Mouse (Mus musculus): ENCODE measurements around the gene Serinc5.

The Serinc5 gene

DNA sequence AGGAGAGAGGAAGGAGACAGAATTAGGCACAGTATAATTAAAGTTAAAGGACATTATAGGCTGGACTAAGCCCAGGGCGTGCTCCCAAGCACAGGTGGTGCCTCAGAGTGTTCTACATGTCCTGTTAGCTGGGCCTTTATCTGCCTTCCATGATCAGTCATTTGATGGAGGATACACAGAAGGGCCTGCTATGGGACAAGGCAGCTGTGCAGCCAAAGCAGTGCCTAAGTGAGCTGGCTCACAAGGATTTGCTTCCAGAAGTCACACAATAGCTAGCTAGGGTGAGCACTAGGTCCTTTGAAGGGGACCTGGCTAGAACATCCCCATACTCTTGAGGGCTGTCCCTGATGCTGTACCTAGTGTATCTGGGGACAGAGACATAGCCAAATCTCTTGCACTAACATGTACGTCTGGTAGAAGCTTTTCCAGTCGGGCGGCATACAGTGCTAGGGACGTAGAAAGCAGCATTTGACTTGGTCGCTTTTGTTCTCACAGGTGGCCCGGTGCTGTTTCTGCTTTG lies 94.2 kb downstream of the Serinc5 start:
- no peak for DNase-seq

DNA sequence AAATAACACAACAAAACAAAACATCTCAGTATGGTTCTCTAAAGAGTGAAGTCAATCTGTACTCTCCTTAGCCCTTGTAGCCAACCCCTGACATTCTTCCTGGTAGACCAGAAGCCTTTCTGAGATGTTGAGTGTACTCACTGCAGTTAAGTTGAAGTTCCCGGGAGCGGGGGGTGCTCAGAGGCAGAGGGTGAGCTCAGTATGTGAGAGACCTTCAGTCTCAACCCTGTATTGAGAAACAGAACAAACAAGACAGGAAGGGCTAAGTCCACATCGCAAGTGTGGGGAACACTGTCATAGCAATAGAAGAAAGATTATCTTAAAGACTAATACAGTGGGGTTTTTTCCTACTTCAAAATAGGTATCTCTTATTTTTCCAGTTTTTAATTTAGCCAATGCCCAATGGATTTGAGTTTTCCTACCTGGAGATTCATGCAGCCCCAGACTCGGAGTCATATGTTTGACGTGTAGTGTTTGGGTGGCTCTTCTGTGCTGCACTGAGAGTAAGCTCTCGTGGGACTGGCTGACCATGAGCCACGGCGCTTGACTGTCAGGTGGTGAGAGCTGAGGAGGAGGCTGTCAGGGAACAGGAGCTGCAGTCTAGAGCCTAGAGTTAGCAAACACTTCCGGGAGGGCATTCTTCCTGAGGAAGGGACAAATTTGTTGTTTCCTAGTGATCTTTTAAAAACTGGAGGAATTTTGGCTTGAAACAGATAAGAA lies 95.6 kb downstream of the Serinc5 start:
- DNase-seq: no peak

DNA sequence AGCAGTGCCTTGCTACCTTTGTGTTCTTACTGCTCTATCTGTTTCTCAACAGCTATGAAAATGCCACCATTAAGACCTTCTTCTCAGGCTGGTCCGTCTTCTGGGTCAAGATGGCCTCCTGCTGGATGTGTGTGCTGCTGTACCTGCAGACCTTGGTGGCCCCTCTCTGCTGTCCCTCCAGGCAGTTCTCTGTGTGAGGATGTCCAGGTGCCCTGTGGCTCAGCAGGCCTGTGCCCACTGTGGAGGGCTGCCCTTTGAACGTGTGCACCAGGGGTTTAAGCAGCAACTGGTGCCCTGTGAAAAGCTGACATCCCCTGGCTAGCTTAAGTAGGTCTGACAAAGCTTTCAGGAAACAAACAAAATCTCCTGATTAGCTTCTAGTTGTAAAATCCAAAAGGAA lies 97.0 kb downstream of the Serinc5 start:
- no peak for DNase-seq

DNA sequence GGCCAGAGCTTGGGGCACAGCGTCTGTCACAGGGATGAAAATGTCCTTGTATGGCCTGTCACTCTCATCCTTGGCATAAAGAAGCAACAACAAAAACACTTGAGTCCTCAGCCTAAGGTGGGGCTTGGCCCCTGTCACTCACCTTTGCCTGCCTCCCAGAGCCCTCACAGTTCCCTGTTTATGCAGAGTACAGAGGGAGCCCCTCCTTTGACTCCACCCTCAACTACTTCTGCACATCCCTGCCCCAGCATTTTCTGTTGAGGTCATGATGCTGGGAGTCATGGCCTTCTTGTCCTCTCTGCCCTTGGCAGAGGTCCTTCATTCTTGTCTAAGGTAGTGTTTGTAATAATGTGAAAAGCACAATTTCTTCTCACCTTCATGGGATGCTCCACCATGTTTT lies 97.6 kb downstream of the Serinc5 start:
- no peak for DNase-seq

DNA sequence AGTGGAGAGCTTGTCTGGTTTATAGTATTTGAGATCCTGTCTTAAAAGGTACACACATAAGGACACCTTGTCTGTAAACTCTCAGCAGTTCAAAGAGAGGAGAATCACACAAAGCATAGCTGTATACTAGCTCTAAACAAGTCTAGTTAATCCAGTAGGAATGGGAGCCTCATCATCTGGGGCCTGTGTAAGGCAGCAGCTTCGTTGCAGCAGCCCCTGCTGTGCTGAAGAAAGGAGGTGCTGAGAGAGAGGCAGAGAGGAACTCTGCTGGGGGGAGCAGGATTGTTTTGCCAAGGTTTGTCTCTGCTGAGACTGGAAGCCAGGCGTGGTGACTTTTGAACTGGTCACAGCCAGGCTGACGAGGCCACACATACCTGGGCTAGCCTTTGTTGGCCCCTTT lies 98.6 kb downstream of the Serinc5 start:
- DNase-seq: no peak

DNA sequence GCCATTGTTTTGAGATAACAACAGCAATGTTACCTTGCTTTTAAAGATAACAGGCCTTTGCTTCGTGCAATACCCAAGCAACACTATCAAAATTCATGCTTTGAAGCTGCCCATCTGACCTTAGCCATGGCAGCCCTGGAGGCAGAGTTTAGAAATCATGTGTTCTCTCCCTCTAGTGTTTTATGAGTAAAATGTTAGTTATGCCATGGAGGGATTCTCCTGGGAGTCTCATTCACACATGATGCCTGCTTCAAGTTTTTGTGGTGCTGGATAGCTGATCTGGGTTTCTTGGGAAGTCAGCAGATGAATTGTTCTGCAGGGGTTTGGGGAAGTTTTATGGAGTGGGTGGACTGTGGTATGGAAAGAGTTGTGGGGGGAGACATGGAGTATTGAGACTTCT lies 99.5 kb downstream of the Serinc5 start:
- DNase-seq: no peak

DNA sequence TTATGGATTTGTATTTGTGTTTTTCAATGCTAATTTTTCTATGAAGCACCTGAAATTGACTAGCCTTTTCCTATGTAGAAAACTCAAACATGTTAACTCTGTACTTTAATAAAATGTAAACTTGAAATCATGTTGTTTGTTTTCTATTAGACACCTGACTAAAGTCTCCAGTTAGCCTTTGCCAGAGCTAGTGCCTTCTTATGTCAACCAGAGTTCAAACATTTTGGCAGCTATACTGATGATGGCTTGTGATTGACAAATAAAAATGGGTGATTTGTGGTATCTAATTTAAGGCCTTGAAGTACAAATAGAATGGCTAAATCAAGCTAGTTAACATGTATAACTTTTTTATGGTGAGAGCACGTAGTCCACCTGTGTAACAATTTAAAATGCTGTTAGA lies 100.9 kb downstream of the Serinc5 start:
- DNase-seq: no peak

DNA sequence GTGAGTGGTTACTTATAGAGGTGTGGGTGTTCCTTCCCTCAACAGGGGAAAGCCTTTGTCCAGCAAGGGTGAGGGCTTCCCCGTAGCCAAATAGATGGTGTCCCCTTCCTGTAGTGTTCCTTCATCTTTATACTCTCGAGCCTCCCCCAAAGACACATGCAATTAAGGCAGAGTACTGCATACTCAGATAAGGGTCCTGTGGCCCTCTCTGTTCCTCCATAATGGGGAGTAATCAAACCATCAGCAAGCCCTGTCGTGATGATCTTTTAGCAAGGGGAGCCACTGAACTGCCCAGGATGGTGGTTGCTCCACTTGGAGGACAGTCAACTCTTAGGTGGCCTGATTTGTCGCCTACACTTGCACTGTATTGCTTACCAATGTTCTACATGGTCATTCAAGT lies 101.7 kb downstream of the Serinc5 start:
- no peak for DNase-seq

DNA sequence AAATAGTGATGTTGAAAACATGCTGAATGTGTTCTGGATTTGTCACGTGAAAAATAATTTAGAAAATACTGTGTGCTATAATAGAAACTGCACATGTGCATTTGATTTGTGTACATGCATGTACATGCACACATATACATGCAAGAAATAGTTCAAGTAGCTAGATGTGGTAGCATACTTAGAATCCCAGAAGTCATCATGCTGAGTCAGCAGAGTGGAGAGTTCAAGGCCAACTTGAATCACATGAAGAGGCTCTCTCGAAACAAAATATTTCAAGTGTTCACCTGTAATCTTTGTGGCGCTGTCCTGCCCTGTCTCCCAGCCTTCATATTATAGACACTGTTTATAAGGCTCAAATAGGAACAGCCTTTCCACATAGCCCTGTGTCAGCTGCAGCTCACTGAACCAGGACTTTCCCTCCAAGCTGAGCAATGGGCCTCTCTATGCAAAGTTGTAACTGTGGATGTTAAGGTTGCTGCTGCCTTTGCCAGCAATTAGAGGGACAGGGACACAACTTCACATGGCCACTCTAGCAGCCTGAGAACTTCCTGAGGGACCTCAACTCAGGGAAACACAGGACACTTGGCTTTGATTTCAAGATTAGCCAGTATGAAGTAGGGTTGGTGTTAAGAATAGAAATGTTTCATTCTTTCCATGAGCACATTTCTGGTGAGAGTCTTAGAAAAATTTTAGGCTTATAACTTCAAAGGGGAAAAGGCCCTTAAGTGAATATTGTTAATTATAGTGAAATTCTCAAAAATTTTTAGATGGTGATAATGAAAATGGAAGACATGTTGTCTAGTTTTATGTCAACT lies 107.2 kb downstream of the Serinc5 start:
- no peak for DNase-seq

DNA sequence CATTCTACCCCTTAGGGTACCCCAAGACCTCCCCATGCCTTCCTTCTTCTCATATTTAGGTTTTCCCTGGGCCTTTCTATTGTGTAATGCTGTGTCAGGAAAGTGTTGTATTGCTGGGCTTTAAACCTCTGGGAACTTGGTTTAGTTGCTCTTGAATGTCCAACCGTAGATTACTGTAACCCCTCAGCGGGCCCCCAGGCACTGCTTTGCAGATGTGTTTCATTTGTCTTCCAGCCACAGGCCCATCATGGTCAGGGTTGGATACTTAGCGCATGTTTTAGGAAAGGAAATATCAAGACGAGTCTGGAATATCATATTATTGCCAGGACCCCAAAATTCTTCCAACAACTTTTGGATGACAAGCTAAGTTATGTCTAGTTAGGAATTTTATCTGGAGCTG lies 110.1 kb downstream of the Serinc5 start:
- DNase-seq: no peak

DNA sequence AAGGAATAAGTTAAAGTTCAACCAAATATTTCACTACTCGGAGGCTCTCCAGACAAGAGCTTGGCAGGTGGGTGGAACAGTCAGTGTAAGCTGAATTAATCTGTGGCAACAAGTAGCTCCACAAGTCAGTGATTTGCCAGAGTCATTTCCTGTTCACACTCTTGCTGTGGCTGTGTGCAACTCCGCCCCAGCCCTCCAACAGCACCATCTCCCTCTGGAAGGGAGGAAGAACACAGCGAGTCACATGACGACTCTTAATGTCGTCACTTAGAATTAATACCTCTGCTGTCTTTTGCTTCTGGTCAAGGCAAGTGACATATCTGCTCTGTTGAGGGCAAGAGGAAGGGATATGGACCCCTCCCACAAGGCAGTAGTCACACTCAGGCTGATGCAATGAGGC lies 111.5 kb downstream of the Serinc5 start:
- DNase-seq: no peak

DNA sequence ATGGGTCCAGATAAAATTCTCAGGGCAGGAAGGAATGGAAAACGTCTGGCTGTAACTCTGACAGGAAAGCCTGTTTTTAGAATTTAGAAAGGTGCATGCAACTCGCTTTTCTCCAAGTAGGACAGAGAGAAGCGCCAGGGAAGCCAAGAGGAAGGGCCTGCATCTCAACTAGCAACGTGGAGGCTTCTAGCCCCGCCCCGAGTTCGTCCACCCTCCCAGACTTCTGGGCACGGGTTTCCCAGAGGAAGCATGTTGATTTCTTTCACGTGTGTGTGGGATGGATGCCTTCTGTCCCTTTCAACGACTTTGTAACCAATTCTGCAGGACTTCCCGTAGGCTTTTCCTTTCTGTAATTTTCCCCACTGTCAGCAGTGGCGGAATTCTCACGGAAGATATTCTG lies 118.9 kb downstream of the Serinc5 start:
- no peak for DNase-seq

DNA sequence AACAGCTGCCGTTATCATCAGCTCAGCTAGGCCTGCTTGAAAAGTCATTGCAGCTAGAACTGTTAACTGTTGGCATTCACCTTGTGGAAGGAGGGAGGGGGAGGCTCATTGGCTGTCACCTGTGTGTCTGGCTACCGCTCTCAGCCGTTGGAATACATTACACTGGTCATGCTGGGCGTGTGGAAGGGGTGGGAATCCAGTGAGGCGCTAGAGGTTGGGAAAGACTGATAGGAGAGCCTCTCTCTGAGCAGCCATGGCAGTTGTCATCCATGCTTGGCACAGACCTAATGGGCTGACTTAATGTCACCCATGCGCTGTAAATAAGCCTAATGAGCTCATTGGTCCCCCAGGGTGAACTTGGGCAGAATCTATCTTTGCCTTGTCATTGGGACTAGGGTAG lies 120.9 kb downstream of the Serinc5 start:
- no peak for DNase-seq

DNA sequence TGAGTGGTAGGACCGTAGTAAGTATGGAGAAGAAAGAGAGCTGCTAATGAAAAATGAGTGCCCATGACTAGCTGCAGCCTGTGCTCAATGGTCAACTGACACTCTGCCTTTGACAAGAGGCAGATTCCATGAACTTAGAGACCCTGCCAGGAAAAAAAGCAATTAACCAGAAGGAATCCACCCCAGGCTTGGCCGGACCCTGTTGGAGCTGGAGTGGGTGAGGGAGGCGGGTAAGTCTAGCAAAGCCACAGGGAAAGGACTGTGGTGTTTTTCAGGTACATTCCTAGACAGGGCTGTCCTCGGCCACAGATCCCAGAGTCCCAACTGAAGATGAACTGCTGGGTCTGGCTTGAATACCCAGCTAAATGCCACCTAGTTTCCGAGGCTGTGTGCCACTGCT lies 121.9 kb downstream of the Serinc5 start:
- DNase-seq: no peak

DNA sequence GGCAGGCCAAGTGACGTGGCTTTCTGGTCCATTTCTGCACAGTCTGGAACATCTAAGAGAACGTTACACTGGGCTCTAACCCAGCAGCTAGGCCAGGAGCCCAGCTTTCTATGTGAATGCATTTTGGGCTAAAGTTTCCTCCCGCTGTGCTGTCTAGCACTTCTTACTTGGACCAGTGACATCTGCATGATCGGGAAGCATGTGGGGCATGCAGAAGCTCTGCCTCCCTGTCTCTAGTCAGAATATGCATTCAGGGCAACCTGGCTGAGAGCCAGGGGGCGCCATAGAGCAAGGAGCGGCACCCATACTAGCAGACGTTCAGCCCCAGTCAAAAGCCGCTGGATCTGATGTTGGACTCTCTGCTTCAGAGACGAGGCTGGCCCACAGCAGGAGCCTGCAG lies 122.4 kb downstream of the Serinc5 start:
- DNase-seq: peak; percentile 83 to 84

DNA sequence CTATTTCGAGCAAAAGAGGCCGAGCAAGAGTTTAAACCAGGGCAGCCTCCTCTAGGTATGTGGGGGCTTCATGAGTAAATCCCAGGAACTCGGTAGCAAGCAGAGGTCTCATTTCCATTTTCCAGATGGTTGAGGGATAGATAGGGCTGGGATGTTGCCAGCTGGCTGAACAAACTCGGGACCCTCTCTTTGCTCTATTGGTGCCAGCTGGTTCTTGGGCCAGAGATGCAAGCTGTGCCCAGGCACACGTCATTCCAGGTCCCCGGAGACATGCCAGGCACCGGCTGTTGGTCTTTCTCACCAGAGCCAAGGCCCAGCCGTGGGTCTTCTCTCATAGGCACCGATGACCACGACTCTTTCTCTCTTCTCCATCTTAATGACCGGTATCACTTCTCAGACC lies 122.8 kb downstream of the Serinc5 start:
- DNase-seq: no peak

DNA sequence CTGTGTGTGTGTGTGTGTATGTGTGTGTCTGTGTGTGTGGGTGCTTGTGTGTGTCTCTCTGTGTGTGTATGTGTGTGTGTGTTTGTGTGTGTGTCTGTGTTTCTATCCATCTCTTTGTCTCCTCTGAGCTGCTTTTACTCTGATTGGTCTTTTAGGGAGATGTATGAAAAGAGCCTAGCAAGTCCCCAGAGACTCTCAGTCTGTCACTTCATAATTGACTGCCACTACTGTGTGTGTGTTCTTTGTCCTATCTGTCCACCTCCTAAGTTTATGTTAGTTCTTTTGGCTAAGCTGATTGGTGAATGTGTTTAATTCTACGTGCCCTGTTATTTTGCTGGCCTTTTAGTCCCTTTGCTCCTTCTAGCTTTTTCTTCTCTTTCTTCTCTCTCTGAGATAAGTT lies 124.8 kb downstream of the Serinc5 start:
- no peak for DNase-seq

DNA sequence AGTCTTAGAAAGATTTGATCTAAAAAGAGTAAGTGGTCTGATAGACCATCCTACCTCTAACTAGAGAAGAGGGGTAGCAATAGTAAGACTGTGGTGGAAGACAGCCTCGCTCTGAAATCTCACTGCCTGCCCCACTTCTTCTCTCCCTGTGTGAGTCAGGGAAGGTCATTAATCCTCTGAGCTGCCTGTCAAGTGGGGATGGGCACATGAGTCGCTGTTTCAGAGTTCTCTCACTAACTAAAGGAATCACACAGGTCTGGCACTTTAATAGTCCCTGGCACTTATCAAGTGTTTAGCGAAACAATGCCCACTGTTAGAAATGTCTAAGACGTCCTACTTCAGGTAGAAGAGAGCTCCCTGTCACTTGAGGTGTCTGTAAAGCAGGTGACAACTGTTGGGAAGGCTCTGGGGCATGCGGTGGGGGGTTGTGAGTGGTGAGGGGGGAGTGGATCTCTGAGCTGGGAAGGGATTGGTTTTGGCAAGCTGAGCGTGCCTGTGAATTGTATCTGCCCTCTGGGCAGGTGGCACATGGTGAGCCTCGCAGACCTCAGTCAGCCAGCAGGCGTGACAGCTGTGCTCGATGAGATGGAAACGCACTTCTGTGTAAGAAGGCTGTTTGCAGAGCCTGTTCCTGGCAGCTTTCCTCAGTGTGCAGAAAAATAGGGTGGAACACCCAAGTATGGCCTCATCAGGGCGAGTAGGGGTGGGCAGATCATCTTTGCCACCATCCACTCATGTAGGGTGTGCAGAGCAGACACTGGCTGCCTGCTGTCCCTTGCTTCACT lies 125.8 kb downstream of the Serinc5 start:
- peak; percentile 42 to 70 for DNase-seq

DNA sequence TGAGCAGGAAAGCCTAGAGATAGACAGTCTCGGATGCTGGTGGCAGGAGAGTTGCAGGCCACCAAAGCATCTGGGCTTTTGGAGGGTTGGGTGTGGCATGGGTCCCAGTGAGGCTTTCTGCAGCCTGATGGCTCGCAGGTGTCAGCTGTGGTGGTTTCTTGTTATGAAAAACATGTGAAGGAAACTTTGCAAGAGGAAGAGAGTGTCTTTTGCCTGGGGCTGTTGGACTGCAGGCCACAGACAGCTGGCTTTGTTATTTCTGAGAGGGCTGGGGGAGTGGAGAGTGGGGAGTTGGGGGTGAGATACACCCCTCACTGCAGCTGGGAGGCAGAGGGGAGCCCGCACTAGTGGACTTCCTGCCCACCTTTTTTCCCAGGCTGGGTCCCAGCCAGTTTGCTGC lies 127.9 kb downstream of the Serinc5 start:
- DNase-seq: peak; percentile 33 to 69

DNA sequence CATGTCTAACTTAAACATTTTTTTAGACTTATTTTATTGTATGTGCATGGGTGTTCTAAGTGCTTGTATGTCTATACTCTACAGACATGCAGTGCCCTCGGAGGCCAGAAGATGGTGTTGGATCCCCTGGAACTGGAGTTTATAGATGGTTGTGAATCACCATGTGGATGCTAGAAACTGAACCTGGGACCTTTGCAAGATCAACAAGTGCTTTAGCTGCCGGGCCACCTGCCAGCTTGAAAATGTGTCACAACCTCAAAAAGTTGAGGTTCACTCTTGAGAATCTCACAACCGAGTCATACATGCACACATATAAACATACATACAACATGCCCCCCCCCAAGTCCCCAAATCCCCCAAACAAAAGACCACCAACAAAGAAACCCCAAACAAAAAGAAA lies 129.0 kb downstream of the Serinc5 start:
- no peak for DNase-seq

DNA sequence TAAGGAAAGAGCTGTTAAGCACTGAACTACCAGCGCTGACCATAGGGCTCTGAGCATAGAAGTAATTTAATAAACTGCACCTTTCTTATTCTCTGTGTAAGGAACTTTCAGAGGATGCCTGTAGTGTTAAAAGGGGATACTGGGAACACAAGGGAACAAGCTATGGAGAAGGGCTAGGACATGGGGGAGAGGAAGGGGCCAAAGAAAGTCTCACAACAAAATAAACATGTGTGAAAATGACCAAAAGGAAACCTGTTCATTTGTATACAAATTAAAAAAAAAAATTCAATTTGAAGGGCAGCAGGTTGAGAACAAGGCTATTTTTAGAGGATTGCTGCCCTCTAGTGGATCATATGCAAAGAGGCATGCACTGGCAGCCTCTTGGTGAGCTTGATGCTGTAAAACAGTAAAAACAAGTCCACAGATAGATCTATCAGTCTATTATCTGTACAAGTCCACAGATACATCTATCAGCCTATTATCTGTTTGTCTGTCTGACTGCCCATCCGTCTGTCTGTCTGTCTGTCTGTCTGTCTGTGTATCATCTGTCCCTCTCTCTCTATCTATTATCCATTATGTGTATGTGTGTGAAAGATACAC lies 129.9 kb downstream of the Serinc5 start:
- no peak for DNase-seq

DNA sequence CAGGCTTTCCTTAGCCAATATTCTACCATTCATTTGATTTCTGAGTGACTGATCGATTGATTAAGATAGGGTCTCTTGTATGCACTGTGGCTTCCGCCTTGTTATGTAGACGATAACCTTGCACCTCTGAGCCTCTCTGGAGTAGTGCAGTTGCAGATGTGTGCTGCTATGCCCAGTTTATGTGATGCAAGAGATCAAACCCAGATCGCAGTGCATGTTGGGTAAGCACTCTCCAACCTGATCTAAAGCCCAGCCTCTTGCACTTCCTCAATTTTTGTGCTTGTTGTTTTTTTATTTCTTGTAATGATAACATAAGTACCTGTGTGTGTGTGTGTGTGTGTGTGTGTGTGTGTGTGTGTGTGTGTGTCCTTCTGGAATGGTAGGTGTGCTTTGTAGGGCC lies 132.0 kb downstream of the Serinc5 start:
- no peak for DNase-seq

DNA sequence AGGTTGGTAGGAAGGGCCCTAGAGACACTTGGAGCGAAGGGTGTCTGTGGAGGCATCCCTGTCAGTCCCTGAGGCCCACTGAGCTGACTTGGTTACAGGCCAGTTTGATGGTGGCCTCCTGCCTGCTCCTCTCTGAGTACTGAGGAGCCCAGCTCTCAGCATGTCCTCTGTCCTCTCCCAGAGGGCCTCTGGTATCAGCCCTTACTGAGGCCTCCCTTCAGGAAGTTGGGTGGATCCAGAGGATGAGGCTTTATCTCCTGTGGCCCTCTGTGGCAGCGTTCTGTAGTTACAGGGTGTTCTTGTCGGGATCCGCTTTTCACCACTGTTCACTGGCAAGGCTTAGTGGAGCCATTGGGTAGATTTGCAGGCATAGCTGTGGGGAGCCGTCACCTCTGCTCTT lies 132.4 kb downstream of the Serinc5 start:
- no peak for DNase-seq
